24 mouse cellular contexts compared by ENCODE assay signal in the genomic region with DNA sequence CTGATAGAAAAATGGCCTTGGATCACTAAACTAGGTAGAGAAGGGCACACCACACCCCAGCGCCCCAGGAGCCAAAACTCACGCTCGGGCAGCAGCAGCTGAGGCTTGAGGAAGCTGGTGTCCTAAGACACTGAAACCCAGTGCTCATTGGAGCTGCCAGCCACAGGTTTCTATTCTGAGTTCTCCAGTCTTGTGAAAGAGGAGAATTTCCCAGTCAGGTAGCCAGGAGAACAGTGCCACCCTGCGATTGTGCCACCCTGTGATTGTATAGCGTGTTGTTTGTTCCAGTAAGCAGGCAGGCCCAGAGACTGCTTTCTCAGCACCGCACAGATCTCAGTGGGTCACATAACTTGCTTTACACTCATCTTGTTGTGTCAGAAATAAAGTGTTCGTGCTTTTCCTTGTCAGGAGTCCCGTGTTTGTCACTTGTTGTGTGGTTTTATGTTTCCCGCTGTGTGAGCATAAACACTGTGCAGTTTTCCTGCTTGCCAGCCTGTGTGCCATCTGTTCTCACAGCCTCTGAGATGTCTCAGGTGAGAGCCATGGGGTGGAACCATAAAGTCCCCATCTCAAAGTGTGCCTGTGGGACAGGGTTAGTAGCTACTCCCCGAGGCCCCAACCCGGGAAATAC. TPM values are rescaled to one million over a fixed set of nuclear protein-coding genes. Genes with fewer than 3 reads are reported as not detected.
A peak's percentile ranks its signal among the peaks of the same experiment; 100 is the strongest.
DNase-seq lines count a peak whose midpoint lies in the region; ATAC-seq lines count a peak whose summit lies in the region.
"Had no signal": no experiment of that assay in that cellular context is flagged by ENCODE, and none has a peak within 500 bp of the region (broad histone marks: within the 10 kb centered on the region; RNA-seq: fewer than 3 reads in every experiment).

No protein-coding gene starts in this region.

- no peak overlapping the region for H3K9ac ChIP-seq in kidney, embryonic 15.5 days
- H3K9ac ChIP-seq: forebrain, postnatal 0 days; hindbrain, embryonic 15.5 days; limb, embryonic 13.5 days; liver, embryonic 13.5 days; midbrain, embryonic 15.5 days; neural tube, embryonic 12.5 days had no signal

- DNase-seq in cerebellum, postnatal 10 days = no peak
- peak; percentile 90 for DNase-seq in heart, adult 11 months
- DNase-seq in heart, embryonic 10.5 days (ENCODE audit: low spot score) = no peak
- peak; percentile 80 for DNase-seq in brain, adult 2 months (ENCODE audit: low read depth, low spot score)
- DNase-seq in cerebellum, adult 9-11 months = peak; percentile 78
- DNase-seq in right cerebral cortex, postnatal 36 days (ENCODE audit: low spot score in 2 of 2) = no peak
- DNase-seq: adrenal gland, postnatal 10 days; forebrain, postnatal 0 days; kidney, adult 2 months; kidney, postnatal 14 days; layer of hippocampus, postnatal 36 days; liver, embryonic 13.5 days; lung, adult 2 months; lung, postnatal 14 days; right cerebral cortex, postnatal 14 days; thymus, postnatal 25 days had no signal

- no peaks in the 10 kb centered on the region for H3K27me3 ChIP-seq in heart, embryonic 10.5 days (ENCODE audit: insufficient read depth, poor library complexity, severe bottlenecking)
- H3K27me3 ChIP-seq in kidney, embryonic 15.5 days = no peaks in the 10 kb centered on the region
- H3K27me3 ChIP-seq: hindbrain, embryonic 15.5 days; limb, embryonic 13.5 days; liver, embryonic 13.5 days; midbrain, embryonic 15.5 days; neural tube, embryonic 12.5 days had no signal

- ATAC-seq in cerebellum, adult (ENCODE audit: insufficient number of reproducible peaks, low FRiP score, low TSS enrichment) = peak; percentile 74
- no peak for ATAC-seq in kidney, embryonic 15.5 days (replicated peaks; ENCODE audit: low FRiP score)
- ATAC-seq: activated CD4-positive, CD25-positive, alpha-beta regulatory T cell, adult 4 months; forebrain, postnatal 0 days; midbrain, embryonic 15.5 days had no signal

- WGBS in heart, embryonic 10.5 days = 94% methylated on average over 11 of the region's 11 CpGs
- 93% methylated on average over 11 of the region's 11 CpGs for WGBS in kidney, embryonic 15.5 days

- H3K4me3 ChIP-seq in heart, embryonic 10.5 days = no peak overlapping the region
- H3K4me3 ChIP-seq in kidney, embryonic 15.5 days (replicated peaks) = no peak overlapping the region
- H3K4me3 ChIP-seq: embryonic facial prominence, embryonic 10.5 days; hindbrain, embryonic 15.5 days; limb, embryonic 13.5 days; liver, embryonic 13.5 days; midbrain, embryonic 15.5 days; neural tube, embryonic 12.5 days had no signal

- H3K4me2 ChIP-seq in kidney, embryonic 15.5 days = no peak overlapping the region
- H3K4me2 ChIP-seq: hindbrain, embryonic 15.5 days; limb, embryonic 13.5 days; liver, embryonic 13.5 days; midbrain, embryonic 15.5 days; neural tube, embryonic 12.5 days had no signal

- no peaks in the 10 kb centered on the region for H3K9me3 ChIP-seq in heart, embryonic 10.5 days
- H3K9me3 ChIP-seq in kidney, embryonic 15.5 days (replicated peaks) = no peaks in the 10 kb centered on the region
- H3K9me3 ChIP-seq: embryonic facial prominence, embryonic 10.5 days; hindbrain, embryonic 15.5 days; limb, embryonic 13.5 days; liver, embryonic 13.5 days; midbrain, embryonic 15.5 days; neural tube, embryonic 12.5 days had no signal

- no peak overlapping the region for H3K27ac ChIP-seq in heart, embryonic 10.5 days
- no peak overlapping the region for H3K27ac ChIP-seq in kidney, embryonic 15.5 days
- H3K27ac ChIP-seq: embryonic facial prominence, embryonic 10.5 days; hindbrain, embryonic 15.5 days; limb, embryonic 13.5 days; liver, embryonic 13.5 days; midbrain, embryonic 15.5 days; neural tube, embryonic 12.5 days had no signal

- H3K4me1 ChIP-seq in heart, embryonic 10.5 days = no peaks in the 10 kb centered on the region
- H3K4me1 ChIP-seq in kidney, embryonic 15.5 days = no peaks in the 10 kb centered on the region
- H3K4me1 ChIP-seq: embryonic facial prominence, embryonic 10.5 days; hindbrain, embryonic 15.5 days; limb, embryonic 13.5 days; midbrain, embryonic 15.5 days; neural tube, embryonic 12.5 days had no signal

- peaks cover 52% of the 10 kb centered on the region for H3K36me3 ChIP-seq in heart, embryonic 10.5 days
- peaks cover 61% of the 10 kb centered on the region for H3K36me3 ChIP-seq in kidney, embryonic 15.5 days

RNA-seq across cellular contexts. Expression of a gene that starts 44.4 kb away (rescaled TPM):
- polyA plus RNA-seq in heart, embryonic 10.5 days (2016; fragmentation: Nextera tagmentation; extraction: Ambion mirVana) = 20.0 and 20.4 TPM in 2 replicates
- 19.8 and 30.2 TPM in 2 replicates for polyA plus RNA-seq in kidney, embryonic 15.5 days (2015; fragmentation: Nextera tagmentation; extraction: Ambion mirVana)

RNA-seq across cellular contexts. Expression of a gene that starts 54.2 kb away (rescaled TPM):
- polyA plus RNA-seq in heart, embryonic 10.5 days (2016; fragmentation: Nextera tagmentation; extraction: Ambion mirVana) = 217 and 273 TPM in 2 replicates
- polyA plus RNA-seq in kidney, embryonic 15.5 days (2015; fragmentation: Nextera tagmentation; extraction: Ambion mirVana) = 263 and 284 TPM in 2 replicates

RNA-seq across cellular contexts. Expression of a gene that starts 59.7 kb away (rescaled TPM):
- 39.4 TPM in 2 replicates for polyA plus RNA-seq in heart, embryonic 10.5 days (2016; fragmentation: Nextera tagmentation; extraction: Ambion mirVana)
- 44.3 and 45.8 TPM in 2 replicates for polyA plus RNA-seq in kidney, embryonic 15.5 days (2015; fragmentation: Nextera tagmentation; extraction: Ambion mirVana)

Comparison
In these comparisons a context has a peak if more than half of its experiments do, and no peak if none do; other contexts are left out.
1. DNase-seq: peak in heart, adult 11 months (single experiment), brain, adult 2 months (single experiment) and cerebellum, adult 9-11 months (single experiment); none in cerebellum, postnatal 10 days (0 of 2), heart, embryonic 10.5 days (single experiment) and right cerebral cortex, postnatal 36 days (0 of 2).